Mouse (Mus musculus) spleen, adult 2 months (tissue): ENCODE measurements at regions not wholly inside any gene's neighbourhood (a gene's known extent, or its start where the extent isn't known, plus 50 kb on each side); places are given as distances from the start of the nearest gene placed in this dataset.
A peak's percentile ranks its signal among the peaks of the same experiment; 100 is the strongest.

Experiments used
- DNase-seq, 2 experiments: peaks; one replicate each; pipeline versions ENCODE4 v3.0.0 to v3.0.0-alpha.2; 2012 to 2021; ENCODE audit warnings: low spot score in 2 of 2, low read depth in 1 of 2
- H3K27ac ChIP-seq: fragments of 200-500 bp; 2 replicates; pipeline ENCODE4 v1.5.1; 2012; ENCODE audit warnings: low read length, inconsistent platforms; ENCODE audit not compliant: insufficient read depth
- H3K27me3 ChIP-seq: fragments of 200-500 bp; 2 replicates; pipeline ENCODE4 v1.6.1; 2012; ENCODE audit warnings: mild to moderate bottlenecking, moderate library complexity, low read length, inconsistent platforms; ENCODE audit not compliant: control insufficient read depth, insufficient read depth
- H3K36me3 ChIP-seq: fragments of 200-500 bp; 2 replicates; pipeline ENCODE4 v1.6.1; 2012; ENCODE audit warnings: mild to moderate bottlenecking, low read length, inconsistent platforms; ENCODE audit not compliant: control insufficient read depth, insufficient read depth
- H3K4me1 ChIP-seq: fragments of 200-500 bp; 2 replicates; pipeline ENCODE4 v1.6.1; 2011; ENCODE audit warnings: inconsistent platforms; ENCODE audit not compliant: control insufficient read depth, insufficient read depth, insufficient read length
- H3K4me3 ChIP-seq: fragments of 200-500 bp; 2 replicates; pipeline ENCODE4 v1.5.1; 2011; ENCODE audit warnings: mild to moderate bottlenecking, inconsistent platforms; ENCODE audit not compliant: insufficient read depth, insufficient read length; ENCODE audit errors: extremely low read depth
- CTCF ChIP-seq: fragments of 200-500 bp; IDR thresholded peaks from 2 replicates; pipeline ENCODE4 v1.5.1; 2011; ENCODE audit warnings: mild to moderate bottlenecking, inconsistent platforms; ENCODE audit not compliant: insufficient read depth, insufficient read length, insufficient replicate concordance; ENCODE audit errors: extremely low read depth
- POLR2A ChIP-seq: fragments of 200-500 bp; IDR thresholded peaks from 2 replicates; pipeline ENCODE4 v1.6.1; 2011; ENCODE audit warnings: low read depth, low read length, inconsistent platforms
- WGBS: fragments of 180-500 bp; shearing (Covaris S2); methylation state at CpG from one replicate; pipeline ENCODE4 v1.1.7; 2018; 5-methylcytosine and 5-hydroxymethylcytosine counted together

DNA sequence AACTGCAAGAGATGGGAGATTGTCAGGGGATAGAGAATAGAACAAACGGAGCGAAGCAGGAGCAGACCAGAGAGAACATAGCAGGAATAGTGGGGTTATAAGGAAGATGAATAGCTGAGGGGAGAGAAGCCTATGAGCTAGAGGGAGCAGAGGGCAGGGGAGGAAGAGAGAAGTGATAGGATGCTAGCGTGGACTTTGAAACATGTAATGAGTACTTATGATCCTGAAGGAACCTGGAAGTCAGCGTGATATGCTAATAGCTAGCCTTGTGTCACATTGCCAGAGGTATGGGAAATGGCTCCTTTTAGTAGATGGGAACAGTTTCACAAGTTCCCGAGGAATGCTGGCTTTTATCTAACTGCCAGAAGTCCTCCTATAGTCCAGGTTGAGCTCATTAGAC is 51.8 kb downstream of the Calml3 start:
- no peaks in the 10 kb centered on the region for H3K36me3 ChIP-seq
- peaks cover 14% of the 10 kb centered on the region; the same call in 1 of the 2 replicates for H3K4me1 ChIP-seq
- no peak overlapping the region for H3K27ac ChIP-seq
- 92% methylated on average over 5 of the region's 5 CpGs for WGBS
- DNase-seq, result no peak
- TF ChIP-seq CTCF, result no peak
- no peak overlapping the region for H3K4me3 ChIP-seq
- H3K27me3 ChIP-seq, result no peaks in the 10 kb centered on the region

DNA sequence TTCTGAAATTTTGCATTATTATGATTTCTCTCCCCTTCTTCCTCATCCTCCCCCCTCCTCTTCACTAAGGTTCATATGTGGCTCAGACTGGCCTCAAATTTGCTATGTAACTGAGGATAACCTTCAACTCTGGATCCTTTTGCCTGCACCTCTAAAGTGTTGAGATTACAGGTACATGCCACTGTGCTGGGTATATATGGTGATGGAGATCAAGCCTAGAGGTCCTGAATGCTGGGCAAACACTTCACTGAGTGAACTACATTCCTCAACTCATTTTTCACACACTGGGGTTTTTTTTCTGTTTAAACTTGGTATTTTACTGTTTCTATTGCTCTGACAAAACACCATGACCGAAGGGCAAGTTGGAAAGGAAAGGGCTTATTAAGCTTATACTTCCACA is 52.9 kb downstream of the Calml3 start:
- H3K27ac ChIP-seq, result no peak overlapping the region
- 33% methylated on average over 1 of the region's 1 CpGs for WGBS
- DNase-seq, result no peak
- no peaks in the 10 kb centered on the region for H3K27me3 ChIP-seq
- no peak for TF ChIP-seq CTCF
- TF ChIP-seq POLR2A, result no peak
- peaks cover 14% of the 10 kb centered on the region; the same call in 1 of the 2 replicates for H3K4me1 ChIP-seq
- H3K36me3 ChIP-seq, result no peaks in the 10 kb centered on the region
- no peak overlapping the region for H3K4me3 ChIP-seq

DNA sequence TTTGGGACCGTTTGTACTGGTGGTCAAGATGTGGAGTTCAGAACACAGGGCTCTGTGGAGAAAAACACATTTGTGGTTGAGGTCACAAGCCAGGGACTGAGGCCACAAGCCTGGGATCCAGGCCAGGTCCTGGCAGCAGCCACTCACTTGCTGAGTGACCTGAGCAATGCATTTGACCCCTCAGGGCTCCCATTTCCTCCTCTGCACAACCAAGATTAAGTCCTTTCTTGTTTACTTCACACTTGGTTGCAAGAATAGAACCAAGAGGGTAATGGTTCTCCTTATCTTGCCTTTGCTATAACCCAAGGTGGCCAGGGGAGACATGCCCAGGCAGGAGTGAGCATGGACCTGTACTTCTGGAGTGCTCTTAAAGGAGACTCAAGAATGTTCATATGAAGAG is 53.4 kb downstream of the Calml3 start:
- WGBS, result 48% methylated on average over 1 of the region's 1 CpGs
- TF ChIP-seq CTCF (no peak), POLR2A (no peak)

DNA sequence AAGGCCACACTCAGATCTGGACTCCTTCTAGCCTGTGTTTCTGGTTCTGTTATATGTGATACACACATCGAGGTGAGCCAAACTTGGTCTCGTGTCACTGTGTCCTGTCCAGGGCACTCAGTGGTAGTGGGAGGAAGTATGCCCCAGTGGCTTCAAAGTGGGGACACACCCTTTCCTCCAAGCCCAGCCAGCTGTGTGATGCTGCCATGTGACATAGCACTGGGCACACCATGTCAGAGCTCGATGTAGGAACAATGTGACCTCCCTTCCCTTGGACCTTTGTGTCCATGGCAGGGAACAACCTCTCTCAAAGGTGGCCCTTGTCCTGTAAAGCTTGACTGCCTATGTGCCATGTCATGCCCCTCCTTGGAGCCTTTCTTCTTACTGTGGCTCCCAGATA is 54.5 kb downstream of the Calml3 start:
- DNase-seq, result peak; percentile 41 to 59
- no peak overlapping the region for H3K27ac ChIP-seq
- peaks cover 19% of the 10 kb centered on the region; the same call in 1 of the 2 replicates for H3K4me1 ChIP-seq
- no peaks in the 10 kb centered on the region for H3K27me3 ChIP-seq
- H3K4me3 ChIP-seq, result no peak overlapping the region
- H3K36me3 ChIP-seq, result no peaks in the 10 kb centered on the region
- TF ChIP-seq POLR2A (no peak), CTCF (no peak)
- 22% methylated on average over 3 of the region's 3 CpGs for WGBS

More for the DNA sequence above, 53.4 kb downstream of the Calml3 start:
- Histone ChIP-seq H3K4me3 (no peak overlapping the region), H3K4me1 (peaks cover 14% of the 10 kb centered on the region; the same call in 1 of the 2 replicates), H3K27ac (no peak overlapping the region), H3K27me3 (no peaks in the 10 kb centered on the region), H3K36me3 (no peaks in the 10 kb centered on the region)
- no peak for DNase-seq

DNA sequence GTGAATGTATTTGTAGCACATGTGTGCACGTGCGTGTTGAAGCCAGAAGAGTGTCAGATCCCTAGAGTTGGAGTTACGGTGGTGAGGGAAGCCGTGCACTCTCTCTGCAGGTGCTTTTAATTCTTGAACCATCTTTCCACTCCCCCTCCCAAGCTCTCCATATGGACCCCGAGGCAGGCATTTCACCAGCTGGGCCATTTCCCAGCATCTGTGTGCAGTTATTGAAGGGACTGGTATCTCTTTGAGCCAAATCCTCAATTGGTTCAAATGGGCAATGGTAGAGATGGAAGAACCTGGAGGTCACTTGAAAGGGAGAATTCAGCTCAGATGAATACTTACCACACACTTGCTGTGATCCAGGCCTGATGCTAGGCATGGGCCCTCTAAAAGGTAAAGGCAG is 55.3 kb downstream of the Calml3 start:
- DNase-seq, result no peak
- WGBS, result 90% methylated on average over 5 of the region's 5 CpGs
- no peaks in the 10 kb centered on the region for H3K27me3 ChIP-seq
- peaks cover 19% of the 10 kb centered on the region; the same call in 1 of the 2 replicates for H3K4me1 ChIP-seq
- TF ChIP-seq CTCF (no peak), POLR2A (no peak)
- H3K27ac ChIP-seq, result no peak overlapping the region
- H3K36me3 ChIP-seq, result no peaks in the 10 kb centered on the region
- H3K4me3 ChIP-seq, result no peak overlapping the region

DNA sequence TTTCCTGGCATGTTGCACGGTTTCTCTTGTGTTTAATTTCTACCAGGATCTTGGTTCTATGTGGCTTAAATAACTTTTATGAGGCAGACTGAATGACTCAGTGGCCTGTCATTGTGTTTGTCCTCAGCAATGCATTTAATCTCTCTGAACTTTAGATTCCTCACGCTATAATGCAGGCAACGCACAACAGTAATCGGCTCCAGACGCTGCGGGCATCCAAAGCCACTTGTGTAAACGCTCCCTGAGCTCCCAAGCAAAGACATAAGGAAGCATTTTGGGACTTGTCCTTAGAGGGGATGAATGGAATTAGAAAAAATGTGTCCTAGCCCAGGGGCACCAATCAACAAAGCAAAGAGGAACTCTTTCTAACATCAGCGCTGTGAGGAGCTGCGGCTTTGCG is 57.6 kb downstream of the Calml3 start:
- Histone ChIP-seq H3K36me3 (no peaks in the 10 kb centered on the region), H3K4me3 (no peak overlapping the region), H3K27ac (no peak overlapping the region), H3K27me3 (no peaks in the 10 kb centered on the region), H3K4me1 (peaks cover 31% of the 10 kb centered on the region; the same call in 1 of the 2 replicates)
- 95% methylated on average over 10 of the region's 10 CpGs for WGBS
- TF ChIP-seq CTCF, result no peak
- TF ChIP-seq POLR2A, result no peak
- DNase-seq, result no peak

DNA sequence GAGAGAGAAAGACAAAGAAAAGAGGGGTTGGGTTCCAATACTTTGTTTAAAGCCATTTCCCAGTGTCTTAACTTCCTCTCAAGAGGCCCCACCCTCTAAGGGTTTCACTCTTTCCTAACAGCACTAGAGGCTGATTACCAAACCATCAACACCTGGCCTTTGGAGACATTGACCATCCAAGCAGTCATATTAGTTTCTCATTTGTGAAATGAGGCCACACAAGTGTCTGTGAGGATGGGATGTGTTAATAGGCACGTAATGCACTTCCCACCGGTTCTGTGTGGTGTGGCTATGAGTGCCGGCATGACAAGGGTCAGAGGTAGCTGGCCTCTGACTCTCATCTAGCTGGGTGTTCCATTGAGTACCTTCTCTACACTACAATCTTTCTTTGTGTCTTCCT is 59.2 kb downstream of the Calml3 start:
- Histone ChIP-seq H3K27me3 (no peaks in the 10 kb centered on the region), H3K4me3 (no peak overlapping the region), H3K27ac (no peak overlapping the region), H3K36me3 (no peaks in the 10 kb centered on the region), H3K4me1 (peaks cover 26% of the 10 kb centered on the region; the same call in 1 of the 2 replicates)
- WGBS, result 85% methylated on average over 3 of the region's 3 CpGs
- TF ChIP-seq CTCF (no peak), POLR2A (no peak)
- DNase-seq, result no peak
